Mouse (Mus musculus) ES-E14 (cell line): ENCODE measurements at regions not wholly inside any gene's neighbourhood (a gene's known extent, or its start where the extent isn't known, plus 50 kb on each side); places are given as distances from the start of the nearest gene placed in this dataset.

Experiments used
- CHD2 ChIP-seq: IDR thresholded peaks from 2 replicates; pipeline ENCODE4 v1.6.1; 2014; ENCODE audit warnings: mild to moderate bottlenecking, low read depth, low read length, inconsistent platforms
- HCFC1 ChIP-seq: IDR thresholded peaks from 2 replicates; pipeline ENCODE4 v1.6.1; 2012; ENCODE audit warnings: low read length, inconsistent platforms, borderline replicate concordance; ENCODE audit not compliant: insufficient read depth
- MAFK ChIP-seq: IDR thresholded peaks from 2 replicates; pipeline ENCODE4 v1.6.1; 2014; ENCODE audit warnings: mild to moderate bottlenecking, low read depth, low read length, inconsistent platforms; ENCODE audit not compliant: insufficient read depth
- ZC3H11A ChIP-seq: IDR thresholded peaks from 2 replicates; pipeline ENCODE4 v1.6.1; 2012; ENCODE audit warnings: low read depth, mild to moderate bottlenecking, inconsistent platforms, low read length, borderline replicate concordance
- ZNF384 ChIP-seq: IDR thresholded peaks from 2 replicates; pipeline ENCODE4 v1.6.1; 2012; ENCODE audit warnings: low read depth, low read length, inconsistent platforms

GRCm38 (mm10) chr16:77495310-77495709 lies 106.6 kb downstream of the Gm11146 start:
- TF ChIP-seq HCFC1 (no peak), CHD2 (no peak), MAFK (no peak), ZC3H11A (no peak), ZNF384 (no peak)
